Mouse (Mus musculus) limb, embryonic 15.5 days (tissue): ENCODE data around the gene Atp5mpl. TPM values are rescaled to one million over a fixed set of nuclear protein-coding genes. Genes with fewer than 3 reads are reported as not detected.
"Not testable (repeated sequence)": the region's sequence is repeated elsewhere in the genome, so short reads cannot be mapped to it uniquely, and the experiment has no call there.

Experiments used
- ATAC-seq: fragments of 200-750 bp; cut with Nextera tagmentation; 2 replicates; pipeline ENCODE4 v1.8.0; 2017; ENCODE audit warnings: low read depth, moderate TSS enrichment; ENCODE audit not compliant: insufficient number of reproducible peaks, low FRiP score, low TSS enrichment
- H3K27ac ChIP-seq: fragments of 300-500 bp; sonication (generic); 2 replicates; pipeline ENCODE4 v1.5.1; 2015; ENCODE audit warnings: moderate library complexity, mild to moderate bottlenecking, inconsistent platforms
- H3K27me3 ChIP-seq: fragments of 300-500 bp; sonication (generic); 2 replicates; pipeline ENCODE4 v1.6.1; 2015; ENCODE audit warnings: inconsistent platforms
- H3K36me3 ChIP-seq: fragments of 300-500 bp; sonication (generic); 2 replicates; pipeline ENCODE4 v1.6.1; 2015; ENCODE audit warnings: inconsistent platforms
- H3K4me1 ChIP-seq: fragments of 300-500 bp; sonication (generic); 2 replicates; pipeline ENCODE4 v1.6.1; 2015; ENCODE audit warnings: inconsistent platforms
- H3K4me2 ChIP-seq: fragments of 300-500 bp; sonication (generic); 2 replicates; pipeline ENCODE4 v1.6.1; 2015; ENCODE audit warnings: mild to moderate bottlenecking, inconsistent platforms
- H3K4me3 ChIP-seq: fragments of 300-500 bp; sonication (generic); 2 replicates; pipeline ENCODE4 v1.5.1; 2015; ENCODE audit warnings: mild to moderate bottlenecking, inconsistent platforms
- H3K9ac ChIP-seq: fragments of 300-500 bp; sonication (generic); 2 replicates; pipeline ENCODE4 v1.6.1; 2015; ENCODE audit warnings: inconsistent platforms
- H3K9me3 ChIP-seq: fragments of 300-500 bp; sonication (generic); 2 replicates; pipeline ENCODE4 v1.6.1; 2016; ENCODE audit warnings: inconsistent platforms
- WGBS: fragments of 180-500 bp; shearing (Covaris S2); methylation state at CpG from one replicate; pipeline ENCODE4 v1.1.7; 2015; 5-methylcytosine and 5-hydroxymethylcytosine counted together
- polyA plus RNA-seq: library from polyadenylated mRNA; unstranded; fragments of >200 nt; fragmentation: Nextera tagmentation; extraction: Ambion mirVana; gene quantifications from 2 replicates; pipeline ENCODE4 v1.2.1, GENCODE M21; 2015

Atp5mpl gene
- polyA plus RNA-seq, 1 experiment from 2014 or later, result 585 TPM

DNA sequence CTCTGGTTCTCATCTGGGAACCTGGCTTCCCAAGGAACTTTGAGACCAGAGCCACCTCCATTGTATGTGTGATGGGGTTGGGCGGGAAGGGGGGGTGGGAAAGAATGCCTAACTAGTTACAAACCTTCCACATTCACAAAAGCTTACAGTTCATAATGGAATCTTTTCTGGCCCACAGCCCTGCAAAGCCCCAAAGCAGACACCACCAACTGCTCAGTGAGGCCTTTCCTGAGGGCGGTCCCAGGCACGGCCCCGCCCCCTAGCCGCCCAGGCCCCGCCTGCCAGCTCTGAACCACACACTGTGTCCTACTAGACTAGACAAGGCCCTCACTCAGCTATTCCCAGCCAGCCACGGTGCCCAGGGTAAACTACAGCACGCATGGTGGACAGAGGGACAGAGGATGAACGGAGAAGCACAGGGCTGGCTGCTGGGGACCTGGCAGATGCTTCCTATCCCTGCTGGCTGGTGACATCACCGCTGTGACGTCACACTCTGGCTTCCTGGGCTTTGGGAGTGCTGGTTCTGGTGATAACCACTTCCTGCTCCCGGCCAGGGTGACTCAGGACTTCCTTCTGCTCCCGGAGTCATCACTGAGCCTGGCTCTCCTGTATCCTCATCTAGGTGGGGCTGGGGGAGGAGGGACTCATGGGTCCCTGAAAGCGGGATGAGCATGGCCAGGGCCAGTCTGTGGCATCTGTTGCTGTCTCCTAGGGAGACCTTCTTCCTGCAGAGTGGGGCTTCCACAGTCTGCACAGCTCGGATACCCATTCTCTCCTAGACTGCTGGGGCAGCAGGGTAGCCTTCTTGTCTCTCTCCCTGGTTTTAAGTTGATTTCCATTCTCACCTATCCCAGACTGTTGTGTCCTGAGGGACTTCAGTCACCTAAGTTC lies 20.8 kb downstream of the Atp5mpl start:
- H3K27me3 ChIP-seq, H3K36me3 ChIP-seq, H3K4me2 ChIP-seq, H3K9me3 ChIP-seq, H3K9ac ChIP-seq, H3K4me3 ChIP-seq: not testable (repeated sequence)
- 64% methylated on average over 12 of the region's 15 CpGs for WGBS
- ATAC-seq, result peak; percentile 66; the same call in 1 of the 2 replicates
- Histone ChIP-seq H3K27ac (peak overlapping the region; percentile 80), H3K4me1 (peaks cover 23% of the 10 kb centered on the region)

DNA sequence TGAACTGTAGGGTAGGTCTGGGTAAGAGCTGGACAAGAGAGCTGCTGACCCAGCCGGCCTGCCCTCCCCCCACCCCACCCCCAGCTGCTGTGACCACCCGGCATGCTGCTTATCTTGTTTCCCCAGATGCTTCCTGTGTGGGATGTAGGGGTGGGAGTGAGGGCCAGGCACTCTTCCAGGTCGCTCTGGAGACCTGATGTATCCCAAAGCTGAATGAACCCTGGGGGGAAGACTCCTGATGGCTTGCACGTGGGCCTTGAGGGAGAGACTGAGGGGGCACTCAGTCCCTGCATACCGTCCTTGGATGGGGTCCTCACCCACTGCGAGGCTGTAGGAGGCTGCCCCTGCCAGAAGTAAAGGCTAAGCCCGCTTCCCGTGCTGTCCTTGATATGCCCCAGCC lies 21.7 kb downstream of the Atp5mpl start:
- H3K4me2 ChIP-seq, result no peak overlapping the region
- H3K27ac ChIP-seq, result peak overlapping the region; percentile 80
- no peak for ATAC-seq
- H3K4me1 ChIP-seq, result peaks cover 23% of the 10 kb centered on the region
- H3K4me3 ChIP-seq, result no peak overlapping the region
- no peak overlapping the region for H3K9ac ChIP-seq
- no peaks in the 10 kb centered on the region for H3K9me3 ChIP-seq
- 36% methylated on average over 8 of the region's 8 CpGs for WGBS
- H3K36me3 ChIP-seq, result no peaks in the 10 kb centered on the region
- no peaks in the 10 kb centered on the region for H3K27me3 ChIP-seq

DNA sequence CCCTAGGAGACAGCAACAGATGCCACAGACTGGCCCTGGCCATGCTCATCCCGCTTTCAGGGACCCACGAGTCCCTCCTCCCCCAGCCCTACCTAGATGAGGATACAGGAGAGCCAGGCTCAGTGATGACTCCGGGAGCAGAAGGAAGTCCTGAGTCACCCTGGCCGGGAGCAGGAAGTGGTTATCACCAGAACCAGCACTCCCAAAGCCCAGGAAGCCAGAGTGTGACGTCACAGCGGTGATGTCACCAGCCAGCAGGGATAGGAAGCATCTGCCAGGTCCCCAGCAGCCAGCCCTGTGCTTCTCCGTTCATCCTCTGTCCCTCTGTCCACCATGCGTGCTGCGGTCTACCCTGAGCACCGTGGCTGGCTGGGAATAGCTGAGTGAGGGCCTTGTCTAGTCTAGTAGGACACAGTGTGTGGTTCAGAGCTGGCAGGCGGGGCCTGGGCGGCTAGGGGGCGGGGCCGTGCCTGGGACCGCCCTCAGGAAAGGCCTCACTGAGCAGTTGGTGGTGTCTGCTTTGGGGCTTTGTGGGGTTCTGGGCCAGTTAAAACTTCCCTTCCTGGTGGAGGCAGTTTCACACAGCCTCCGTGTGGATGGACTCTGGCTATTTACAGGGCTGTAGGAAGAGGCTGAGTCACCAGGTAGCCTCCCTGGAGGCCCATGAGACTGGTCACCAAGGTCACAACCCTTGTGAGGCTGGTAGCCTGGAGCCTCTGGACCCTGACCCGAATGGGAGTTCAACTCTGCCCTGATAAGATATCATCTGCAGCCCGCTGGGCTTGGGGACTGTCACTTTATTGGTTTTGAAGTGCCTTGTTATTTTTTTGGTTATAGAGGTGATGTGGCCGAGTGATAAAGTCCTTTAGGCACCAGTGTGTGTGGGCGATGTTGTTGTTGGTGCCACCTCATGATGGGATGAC lies 22.5 kb downstream of the Atp5mpl start:
- H3K4me3 ChIP-seq, H3K36me3 ChIP-seq, H3K27me3 ChIP-seq, H3K4me2 ChIP-seq, H3K9me3 ChIP-seq, H3K9ac ChIP-seq: not testable (repeated sequence)
- 66% methylated on average over 16 of the region's 20 CpGs for WGBS
- peak; percentile 52 for ATAC-seq
- H3K27ac ChIP-seq, result peak overlapping the region; percentile 80
- H3K4me1 ChIP-seq, result peaks cover 26% of the 10 kb centered on the region

DNA sequence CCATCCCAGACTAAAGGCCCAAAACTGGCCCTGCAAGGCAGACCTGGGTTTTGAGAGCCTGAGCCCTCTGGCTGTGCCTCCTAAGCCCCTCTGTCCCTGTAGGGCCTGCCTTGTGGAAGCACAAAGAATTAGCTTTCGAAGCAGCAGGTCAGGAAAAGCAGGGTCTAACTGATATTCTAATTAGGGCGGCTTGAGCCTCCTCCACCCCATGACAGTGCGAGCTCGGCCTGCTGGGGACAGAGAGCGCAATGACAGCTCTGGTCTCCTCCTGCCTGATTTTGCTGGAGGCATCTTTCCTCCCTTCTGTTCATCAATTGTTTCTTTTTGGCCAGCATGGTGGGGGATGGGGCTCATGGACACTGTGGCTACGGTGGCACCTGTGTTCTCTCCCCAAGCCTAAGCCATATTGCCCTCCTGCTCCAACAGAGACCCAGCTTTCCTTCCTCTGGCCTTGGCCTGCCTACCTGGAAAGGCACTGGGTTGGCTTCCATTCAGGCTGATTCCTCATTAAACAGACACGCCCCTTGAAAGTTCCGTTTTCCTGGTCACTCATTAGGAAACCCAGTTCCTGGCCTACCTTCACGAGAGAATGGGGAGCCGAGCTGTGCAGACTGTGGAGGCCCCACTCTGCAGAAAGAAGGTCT lies 23.2 kb downstream of the Atp5mpl start:
- ATAC-seq, result no peak
- H3K27me3 ChIP-seq, result no peaks in the 10 kb centered on the region
- peaks cover 34% of the 10 kb centered on the region for H3K4me1 ChIP-seq
- no peaks in the 10 kb centered on the region for H3K9me3 ChIP-seq
- 68% methylated on average over 10 of the region's 10 CpGs for WGBS
- no peak overlapping the region for H3K9ac ChIP-seq
- H3K36me3 ChIP-seq, result no peaks in the 10 kb centered on the region
- peak overlapping the region; percentile 63 for H3K27ac ChIP-seq
- no peak overlapping the region for H3K4me2 ChIP-seq
- H3K4me3 ChIP-seq, result no peak overlapping the region

DNA sequence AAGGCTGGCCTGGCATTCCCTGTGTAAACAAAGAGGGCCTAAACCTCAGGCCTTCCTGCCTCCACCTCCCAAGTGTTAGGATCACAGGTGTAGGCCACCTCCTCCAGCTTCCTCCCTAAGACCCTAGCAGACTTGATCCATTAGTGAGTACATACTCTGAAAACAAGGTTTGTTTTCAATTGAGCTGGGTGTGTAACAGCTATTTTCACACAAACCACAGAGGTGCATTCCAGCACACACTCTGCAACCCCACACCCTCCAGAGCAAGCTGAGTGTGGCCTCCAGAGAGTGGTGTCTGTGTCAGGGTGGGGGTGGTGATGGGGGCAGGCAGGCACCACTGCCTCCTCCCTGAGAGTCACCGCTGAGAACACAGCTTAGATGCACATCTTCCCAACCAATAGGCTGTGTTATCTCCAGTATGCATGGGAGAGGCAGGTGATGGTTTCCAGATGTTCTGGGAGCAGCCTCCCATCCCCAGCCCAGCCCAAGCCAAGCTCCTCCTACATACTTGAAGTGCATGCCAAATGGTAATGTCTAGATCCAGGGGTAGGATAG lies 28.1 kb downstream of the Atp5mpl start:
- no peaks in the 10 kb centered on the region for H3K36me3 ChIP-seq
- WGBS, result 11% methylated on average over 1 of the region's 1 CpGs
- no peak overlapping the region for H3K4me2 ChIP-seq
- H3K9ac ChIP-seq, result no peak overlapping the region
- no peaks in the 10 kb centered on the region for H3K9me3 ChIP-seq
- H3K4me3 ChIP-seq, result no peak overlapping the region
- peak overlapping the region; percentile 85 for H3K27ac ChIP-seq
- ATAC-seq, result peak; percentile 71
- H3K27me3 ChIP-seq, result no peaks in the 10 kb centered on the region
- H3K4me1 ChIP-seq, result peaks cover 47% of the 10 kb centered on the region

DNA sequence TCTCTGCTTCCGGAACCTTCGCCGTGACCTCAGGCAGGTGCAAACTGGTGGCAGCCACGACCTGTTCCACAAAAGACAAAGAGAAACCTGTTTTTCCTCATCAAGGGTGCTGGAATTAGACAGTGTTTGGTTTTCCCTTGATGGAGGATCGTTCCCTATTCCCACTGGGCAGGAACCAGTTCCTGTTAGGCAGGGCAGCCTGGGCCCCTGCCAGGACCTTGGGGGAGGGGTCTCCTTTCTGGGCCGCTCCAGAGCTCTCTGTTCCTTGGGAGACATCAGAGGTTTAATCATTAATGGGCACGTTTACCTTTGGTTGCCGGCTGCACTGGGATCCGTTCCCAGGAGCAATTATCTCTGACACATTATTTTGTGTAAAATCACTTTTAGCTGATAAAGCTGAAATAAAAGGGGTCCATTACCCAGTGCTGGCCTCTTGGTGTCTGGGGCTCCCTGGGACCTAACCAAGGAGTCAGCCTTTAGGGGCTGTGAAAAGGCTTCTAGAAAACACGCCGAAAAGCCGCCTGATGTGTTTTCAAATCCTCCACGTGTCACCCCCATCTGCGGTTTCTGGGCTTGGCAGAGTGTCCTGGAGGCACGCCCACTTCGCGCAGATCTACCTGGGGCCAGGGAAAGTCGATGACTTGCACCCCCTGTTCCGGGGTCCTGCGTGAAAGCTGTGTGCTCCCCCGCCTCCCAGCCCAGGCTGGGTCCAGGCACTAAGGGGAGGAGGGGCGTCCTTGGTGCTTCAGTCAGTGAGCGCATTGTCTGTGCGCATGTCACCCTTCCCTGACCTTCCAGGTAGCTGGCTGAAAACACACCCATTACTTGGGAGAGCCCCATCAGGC lies 29.8 kb downstream of the Atp5mpl start:
- H3K9ac ChIP-seq, result no peak overlapping the region
- no peaks in the 10 kb centered on the region for H3K27me3 ChIP-seq
- peaks cover 55% of the 10 kb centered on the region for H3K4me1 ChIP-seq
- H3K9me3 ChIP-seq, result no peaks in the 10 kb centered on the region
- WGBS, result 31% methylated on average over 24 of the region's 24 CpGs
- H3K36me3 ChIP-seq, result no peaks in the 10 kb centered on the region
- H3K4me3 ChIP-seq, result no peak overlapping the region
- H3K4me2 ChIP-seq, result peak overlapping the region; percentile 8; the same call in 1 of the 2 replicates
- H3K27ac ChIP-seq, result peak overlapping the region; percentile 85
- ATAC-seq, result no peak

DNA sequence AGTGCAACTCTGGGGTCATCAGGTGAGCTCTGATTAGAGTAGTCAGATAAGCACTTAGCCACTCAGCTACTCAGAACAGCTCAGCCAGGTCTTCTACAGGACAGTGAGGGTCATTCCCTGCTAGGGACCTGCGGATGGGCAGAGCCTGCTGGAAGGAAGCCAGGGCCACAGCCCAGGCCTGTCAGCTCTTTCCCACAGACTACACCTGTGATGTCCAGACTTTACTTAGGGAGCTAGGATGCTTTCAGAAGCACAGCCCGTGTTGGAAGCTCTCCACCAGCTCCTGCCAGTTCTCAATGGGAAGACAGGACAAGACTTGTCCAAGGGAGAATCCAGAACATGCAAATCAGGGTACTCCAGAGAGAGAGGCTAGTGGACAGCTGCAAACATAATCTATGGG lies 32.8 kb downstream of the Atp5mpl start:
- Histone ChIP-seq H3K4me1 (peaks cover 48% of the 10 kb centered on the region), H3K4me2 (no peak overlapping the region)
- 62% methylated on average over 2 of the region's 2 CpGs for WGBS

DNA sequence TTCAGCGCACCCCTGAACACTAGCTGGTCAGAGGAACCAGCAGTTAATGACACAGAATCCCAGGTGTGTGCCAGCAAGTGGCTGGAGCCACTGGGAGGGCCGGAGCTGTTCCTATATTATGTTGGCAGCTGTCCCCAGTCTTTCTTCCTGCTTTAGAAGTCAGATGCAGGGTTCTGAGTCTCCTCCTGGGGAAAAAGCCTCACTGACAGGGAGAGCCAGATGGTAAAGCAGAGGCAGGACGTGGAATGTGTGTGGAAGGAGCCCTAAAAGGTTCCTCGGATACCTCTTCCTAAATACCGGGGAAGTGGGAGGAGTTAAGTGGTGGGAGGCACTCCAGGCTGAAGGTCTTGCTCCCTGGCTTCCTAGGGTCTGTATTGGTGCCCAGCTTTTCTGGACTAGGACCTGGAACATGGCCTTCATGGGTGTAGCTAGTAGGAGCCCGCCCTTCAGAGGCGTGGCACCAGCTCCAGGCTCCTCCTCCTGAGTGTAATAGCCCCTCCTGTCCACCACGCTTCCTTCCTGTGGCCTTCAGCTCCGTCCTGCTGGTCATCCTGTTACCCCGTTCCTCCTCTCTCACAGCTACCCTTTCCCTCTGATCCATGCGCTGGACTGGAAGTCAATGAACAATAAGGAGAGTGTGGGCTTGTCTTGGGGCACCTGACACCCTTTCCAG lies 33.6 kb downstream of the Atp5mpl start:
- WGBS, result 46% methylated on average over 11 of the region's 11 CpGs

More for the DNA sequence above, 32.8 kb downstream of the Atp5mpl start:
- H3K9me3 ChIP-seq, result no peaks in the 10 kb centered on the region
- no peak overlapping the region for H3K4me3 ChIP-seq
- H3K27ac ChIP-seq, result 0 out of 2 replicates have a peak overlapping the region, but pooled peaks have one; percentile 72
- ATAC-seq, result no peak
- H3K9ac ChIP-seq, result no peak overlapping the region
- no peaks in the 10 kb centered on the region for H3K36me3 ChIP-seq
- no peaks in the 10 kb centered on the region for H3K27me3 ChIP-seq

DNA sequence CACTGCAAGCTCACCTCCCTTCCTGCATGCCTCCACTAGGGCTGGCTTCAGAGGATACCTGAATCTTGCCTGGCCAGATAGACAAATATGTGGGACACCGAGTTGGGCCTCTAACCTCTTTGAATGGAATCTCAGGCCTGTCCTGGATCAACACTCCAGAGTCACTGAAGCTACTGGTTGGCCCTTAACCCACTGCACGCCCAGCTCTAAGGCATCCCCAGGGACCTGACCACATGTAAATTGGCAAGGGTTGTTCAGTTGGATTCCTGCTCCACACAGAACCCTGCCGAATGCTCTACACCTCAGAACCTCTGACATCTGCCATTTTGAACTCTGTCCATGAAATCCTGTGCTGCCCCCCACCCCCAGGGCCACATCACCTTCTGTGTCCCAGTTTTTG lies 34.3 kb downstream of the Atp5mpl start:
- H3K27ac ChIP-seq, result peak overlapping the region; percentile 72
- H3K4me1 ChIP-seq, result peaks cover 35% of the 10 kb centered on the region
- WGBS, result 53% methylated on average over 3 of the region's 3 CpGs
- H3K36me3 ChIP-seq, result no peaks in the 10 kb centered on the region
- no peak overlapping the region for H3K4me3 ChIP-seq
- ATAC-seq, result no peak
- no peak overlapping the region for H3K4me2 ChIP-seq
- no peaks in the 10 kb centered on the region for H3K27me3 ChIP-seq
- H3K9ac ChIP-seq, result no peak overlapping the region
- no peaks in the 10 kb centered on the region for H3K9me3 ChIP-seq

More for the DNA sequence above, 33.6 kb downstream of the Atp5mpl start:
- ATAC-seq, result no peak
- Histone ChIP-seq H3K9me3 (no peaks in the 10 kb centered on the region), H3K36me3 (no peaks in the 10 kb centered on the region), H3K4me1 (peaks cover 40% of the 10 kb centered on the region), H3K9ac (no peak overlapping the region), H3K4me2 (no peak overlapping the region), H3K27me3 (no peaks in the 10 kb centered on the region), H3K4me3 (no peak overlapping the region), H3K27ac (peak overlapping the region; percentile 72)

DNA sequence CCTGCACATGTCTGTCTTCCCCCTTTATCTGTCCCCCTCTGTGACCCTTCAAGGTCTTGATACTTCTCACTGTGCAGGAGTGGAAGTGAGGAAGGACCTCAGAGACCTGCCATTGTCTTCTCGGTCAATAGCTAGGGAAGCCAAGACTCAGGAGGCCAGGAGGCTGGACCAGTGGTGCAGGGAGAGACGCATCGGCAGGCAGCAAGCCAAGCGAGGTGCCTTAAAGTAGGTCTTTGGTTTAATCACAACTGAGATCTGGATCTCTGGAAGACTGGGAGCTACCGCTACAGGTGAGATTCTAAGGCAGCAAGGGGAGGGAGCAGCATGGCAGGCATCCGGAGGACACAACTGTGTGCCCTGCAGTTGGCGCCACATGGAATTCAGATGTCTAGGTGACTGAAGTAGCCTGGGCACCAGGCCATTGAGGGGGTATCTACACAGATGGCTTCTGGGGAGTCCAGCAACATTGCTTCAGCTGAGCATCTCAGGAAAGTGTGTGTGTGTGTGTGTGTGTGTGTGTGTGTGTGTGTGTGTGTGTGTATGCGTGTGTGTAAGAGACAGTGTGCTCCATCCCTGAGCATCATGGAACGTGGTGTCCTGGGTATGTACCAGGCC lies 35.3 kb downstream of the Atp5mpl start:
- Histone ChIP-seq H3K4me1 (peaks cover 34% of the 10 kb centered on the region), H3K4me2 (no peak overlapping the region), H3K27ac (no peak overlapping the region), H3K9ac (no peak overlapping the region), H3K4me3 (no peak overlapping the region), H3K9me3 (no peaks in the 10 kb centered on the region), H3K27me3 (no peaks in the 10 kb centered on the region), H3K36me3 (no peaks in the 10 kb centered on the region)
- WGBS, result 80% methylated on average over 9 of the region's 9 CpGs
- ATAC-seq, result no peak
